Mouse (Mus musculus) retina, postnatal 7 days (tissue): ENCODE measurements at regions not wholly inside any gene's neighbourhood (a gene's known extent, or its start where the extent isn't known, plus 50 kb on each side); places are given as distances from the start of the nearest gene placed in this dataset.

Experiments
- DNase-seq: peaks from one replicate; pipeline ENCODE4 v3.0.0-alpha.2; 2012; ENCODE audit warnings: low read depth, low spot score

- no peak for DNase-seq
These were observed 53.8 kb upstream of the Sept5 start for GRCm38 (mm10) chr16:18683556-18683955.

DNA sequence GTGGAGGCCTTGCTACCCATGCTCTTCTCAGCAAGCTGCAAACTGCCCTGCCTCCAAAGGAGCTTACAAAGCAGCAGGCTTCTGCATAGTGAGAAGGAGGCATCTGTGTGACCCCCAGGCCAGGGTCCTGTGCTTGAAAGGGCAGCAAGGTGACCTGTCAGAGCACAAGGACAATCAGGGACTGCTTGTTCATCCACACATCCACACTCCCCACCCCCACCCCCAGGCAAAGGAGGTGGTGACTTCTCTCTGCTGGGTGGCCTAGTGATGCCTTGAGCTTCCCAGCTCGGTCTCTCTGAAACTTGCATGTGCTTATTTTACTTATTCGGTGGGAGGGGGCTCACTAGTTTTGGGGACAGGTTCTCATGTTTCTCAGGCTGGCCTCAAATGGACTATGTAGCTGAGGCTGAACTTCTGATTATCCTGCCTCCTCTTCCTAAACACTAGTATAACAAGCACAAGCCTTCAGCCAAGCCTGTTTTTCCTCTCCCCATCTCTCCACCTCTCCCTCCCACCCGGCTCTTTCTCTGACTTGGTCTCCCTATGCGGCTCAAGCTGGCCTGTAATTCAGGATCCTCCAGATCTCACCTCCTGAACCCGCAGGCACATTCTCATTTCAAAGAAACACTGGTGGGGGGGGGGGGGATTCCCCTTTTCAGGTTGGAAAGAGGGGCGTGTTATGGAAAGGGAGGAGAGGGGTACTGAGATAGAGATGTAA is 56.4 kb upstream of the Sept5 start:
- no peak for DNase-seq

DNA sequence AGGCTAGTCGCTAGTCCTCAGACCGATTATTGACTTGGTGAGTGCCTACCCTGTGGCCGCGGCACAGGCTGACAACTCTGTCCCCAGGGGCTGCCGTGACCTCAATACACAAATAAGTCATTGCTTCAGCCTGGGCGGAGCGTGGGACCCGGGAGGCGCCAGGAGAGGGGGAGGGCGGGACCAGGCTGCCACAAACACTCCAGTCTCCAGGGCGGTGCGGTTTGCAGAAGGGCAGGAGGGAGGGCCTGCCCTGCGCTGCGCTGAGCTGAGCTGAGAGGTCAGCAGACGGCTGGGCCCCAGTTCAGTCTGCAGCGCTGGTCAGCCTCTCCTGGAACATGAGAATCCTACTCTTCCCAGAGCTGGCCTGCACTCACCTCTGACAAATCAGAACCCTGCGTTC is 57.2 kb upstream of the Sept5 start:
- peak; percentile 78 for DNase-seq

DNA sequence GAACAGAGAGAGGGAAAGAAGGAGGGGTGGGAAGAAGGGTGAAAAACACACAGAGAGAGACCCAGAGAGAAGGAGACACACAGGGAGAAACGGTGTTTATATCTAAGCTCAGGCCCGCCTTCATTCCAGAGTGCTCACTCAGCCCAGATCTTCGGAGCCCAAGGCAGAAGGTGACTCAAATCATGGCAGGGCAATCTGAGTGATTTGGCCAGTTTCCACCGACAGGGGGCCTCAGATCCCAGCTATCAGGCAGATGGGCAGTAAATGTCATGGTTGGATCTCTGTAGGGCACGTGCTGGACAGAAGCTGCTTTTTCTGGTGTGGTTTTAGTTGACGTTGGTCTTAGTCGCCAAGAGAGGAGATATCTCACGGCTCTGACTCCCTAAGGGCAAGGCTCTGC is 57.6 kb upstream of the Sept5 start:
- peak; percentile 68 for DNase-seq

GRCm38 (mm10) chr16:18695596-18695995 is 65.8 kb upstream of the Sept5 start:
- DNase-seq = no peak

DNA sequence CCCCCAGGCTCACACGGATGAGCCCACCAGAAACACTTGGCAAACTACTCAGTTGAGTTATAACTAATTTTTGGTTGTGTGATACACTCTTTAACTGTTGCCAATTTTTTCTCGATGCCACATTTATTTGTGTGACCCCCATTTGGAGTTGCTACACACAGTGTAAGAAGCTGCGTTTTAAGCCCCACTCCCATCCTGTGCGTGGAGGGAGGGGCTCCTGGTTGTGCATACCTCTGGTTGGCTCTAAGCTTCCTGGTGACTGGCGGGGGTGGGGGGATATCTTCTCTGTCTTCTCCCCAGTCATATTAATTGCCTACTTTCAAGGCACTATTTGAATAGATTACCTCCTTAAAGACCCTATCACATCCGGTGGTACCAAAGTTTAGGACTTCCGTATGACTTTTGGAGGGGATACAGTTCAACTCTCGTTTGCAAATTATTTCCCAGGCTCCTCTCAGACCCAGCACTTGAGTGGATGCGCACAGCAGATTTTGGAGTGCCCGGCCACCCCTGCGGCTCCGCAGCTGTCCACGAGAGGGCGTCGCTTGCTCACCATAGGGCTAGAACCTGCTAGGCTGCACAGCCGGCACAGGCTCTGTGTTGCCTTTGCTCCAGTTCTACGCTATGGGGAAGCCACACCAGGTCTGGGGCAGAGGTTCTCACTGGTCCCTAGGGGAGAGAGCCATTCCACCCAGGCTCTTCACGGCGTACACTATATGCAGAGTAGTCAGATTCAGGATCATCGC is 66.5 kb upstream of the Sept5 start:
- peak; percentile 19 for DNase-seq

GRCm38 (mm10) chr16:18696820-18697168 is 67.0 kb upstream of the Sept5 start:
- no peak for DNase-seq

DNA sequence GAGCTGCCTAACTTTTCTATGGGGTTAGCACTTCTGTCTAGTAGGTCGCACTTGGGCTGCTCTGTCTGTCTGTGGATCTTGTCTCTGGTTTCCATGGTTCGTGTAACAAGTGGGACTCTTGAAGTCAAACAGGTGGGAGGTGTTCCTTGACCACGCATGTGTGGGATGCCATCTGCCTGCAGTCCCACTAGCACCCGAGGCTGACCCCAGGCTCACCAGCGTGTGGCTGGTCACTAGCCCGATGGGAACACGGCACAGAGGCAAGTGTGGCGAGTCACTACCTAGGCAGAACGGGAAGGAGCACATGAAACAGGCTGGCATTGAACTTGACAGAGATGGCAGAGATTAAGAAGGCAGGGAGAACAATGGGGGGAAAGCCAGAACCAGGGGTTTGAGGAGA is 72.5 kb upstream of the Cldn5 start:
- no peak for DNase-seq

DNA sequence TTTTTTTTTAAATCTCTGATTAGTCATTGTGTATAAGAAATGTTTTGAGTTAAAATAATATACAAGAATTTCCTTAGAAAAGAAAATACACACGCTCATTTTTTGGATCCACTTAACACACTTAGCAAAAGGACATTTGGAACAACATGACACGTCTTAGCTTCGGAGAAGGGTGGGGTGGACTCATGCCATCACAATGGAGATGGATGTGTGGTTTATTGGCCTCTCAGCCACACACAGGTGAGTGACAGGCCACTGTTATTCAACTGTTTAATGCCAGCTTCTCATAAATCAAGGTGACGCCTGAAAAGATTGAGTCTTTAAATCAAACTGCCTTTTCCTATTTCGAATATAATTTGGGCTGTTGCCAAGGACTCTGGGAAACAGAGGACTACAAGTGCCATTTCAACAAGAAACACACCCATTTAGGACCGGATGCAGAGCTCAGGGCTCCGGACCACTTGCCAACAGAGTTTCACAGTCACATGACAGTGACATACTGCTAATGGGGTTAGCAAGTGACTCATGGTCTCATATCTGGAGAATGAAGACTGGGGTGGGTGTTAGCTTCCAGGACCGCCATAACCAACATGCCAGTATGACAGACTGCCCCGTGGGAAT is 71.5 kb upstream of the Cldn5 start:
- no peak for DNase-seq

- DNase-seq = no peak
These were observed 65.0 kb upstream of the Cldn5 start for GRCm38 (mm10) chr16:18711637-18712125.

- no peak for DNase-seq
These were observed 63.6 kb upstream of the Cldn5 start for GRCm38 (mm10) chr16:18713017-18713416.

- no peak for DNase-seq
These were observed 61.3 kb upstream of the Cldn5 start for GRCm38 (mm10) chr16:18715381-18715780.

- no peak for DNase-seq
These were observed 58.6 kb upstream of the Cldn5 start for GRCm38 (mm10) chr16:18718040-18718439.

GRCm38 (mm10) chr16:18720433-18721233 is 56.0 kb upstream of the Cldn5 start:
- no peak for DNase-seq

DNA sequence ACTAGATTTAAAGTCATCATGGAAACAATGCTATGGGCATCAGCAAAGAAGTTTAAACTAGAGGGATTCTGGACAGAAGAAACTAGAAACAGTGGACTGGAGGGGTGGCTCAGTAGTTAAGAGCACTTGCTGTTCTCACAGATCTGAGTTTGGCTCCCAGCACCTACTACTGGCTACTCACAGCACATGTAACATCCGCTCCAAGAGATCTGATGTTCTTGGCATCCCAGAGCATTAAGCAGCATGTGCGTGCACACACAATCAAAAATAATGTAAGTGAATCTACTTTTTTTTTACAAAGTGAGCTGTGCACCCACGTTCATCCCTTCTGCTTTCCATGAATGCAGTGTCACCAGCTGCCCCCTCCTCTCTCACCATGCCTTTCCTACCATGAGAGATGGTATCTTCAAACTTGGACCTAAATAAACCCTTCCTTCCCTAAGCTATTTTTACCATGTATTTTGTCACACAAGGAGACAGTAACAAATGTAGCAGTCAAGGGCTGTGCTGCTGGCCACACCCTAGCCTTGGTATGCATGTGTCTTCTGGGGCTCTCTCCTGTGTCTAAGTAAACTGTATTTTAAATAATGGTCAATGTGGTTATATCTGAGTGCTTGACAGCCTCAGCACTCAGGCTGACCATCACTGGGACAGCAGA is 53.3 kb upstream of the Cldn5 start:
- no peak for DNase-seq

GRCm38 (mm10) chr16:18723874-18724273 is 52.8 kb upstream of the Cldn5 start:
- no peak for DNase-seq

DNA sequence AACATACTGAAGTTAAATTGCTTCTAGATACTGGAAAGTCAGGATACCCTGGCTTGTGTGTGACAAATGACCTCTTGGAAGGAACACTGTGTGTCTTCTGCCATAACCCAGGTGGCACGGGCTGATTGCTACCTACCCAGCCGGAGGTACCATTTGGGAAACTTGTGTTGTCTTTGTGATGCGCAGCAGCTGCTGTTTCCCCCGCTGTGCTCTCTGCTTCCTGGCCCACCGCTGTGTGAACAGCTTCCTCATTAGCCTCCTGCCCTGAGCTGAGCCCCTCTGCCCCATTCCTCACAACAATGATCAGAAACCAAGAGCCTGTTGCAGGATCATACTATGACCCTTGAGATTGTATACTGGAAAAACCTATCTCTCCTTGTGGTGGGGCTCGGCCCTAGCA is 51.9 kb upstream of the Cldn5 start:
- no peak for DNase-seq
